ENCODE assay signal across 8 mouse cellular contexts in genomic region chr11:115630532-115631504, GRCm38 (mm10). TPM values are rescaled to one million over a fixed set of nuclear protein-coding genes. Genes with fewer than 3 reads are reported as not detected.
A peak's percentile ranks its signal among the peaks of the same experiment; 100 is the strongest.
DNase-seq lines count a peak whose midpoint lies in the region; ATAC-seq and TF ChIP-seq lines count a peak whose summit lies in the region.

No protein-coding gene starts in this region.

- no peak overlapping the region for H3K27ac ChIP-seq in intestine, embryonic 15.5 days
- no peak overlapping the region; the same call in 1 of the 2 replicates for H3K27ac ChIP-seq in intestine, embryonic 16.5 days (ENCODE audit: low read length)
- peak overlapping the region; percentile 96 for H3K27ac ChIP-seq in bone marrow macrophage, adult 2 months (ENCODE audit: insufficient read depth, low read depth, low read length)
- H3K27ac ChIP-seq in liver, embryonic 14.5 days, result no peak overlapping the region

- H3K9ac ChIP-seq in intestine, embryonic 15.5 days, result no peak overlapping the region
- no peak overlapping the region for H3K9ac ChIP-seq in intestine, embryonic 16.5 days (ENCODE audit: low read depth, low read length)
- H3K9ac ChIP-seq in liver, embryonic 14.5 days (replicated peaks), result no peak overlapping the region

- peaks cover 6% of the 10 kb centered on the region; the same call in 1 of the 2 replicates for H3K4me1 ChIP-seq in intestine, embryonic 15.5 days (replicated peaks)
- H3K4me1 ChIP-seq in intestine, embryonic 16.5 days (ENCODE audit: control insufficient read depth, insufficient read depth, low read length), result peaks cover 2% of the 10 kb centered on the region
- peaks cover 46% of the 10 kb centered on the region for H3K4me1 ChIP-seq in bone marrow macrophage, adult 2 months (ENCODE audit: control insufficient read depth, insufficient read depth, low read length)
- peaks cover 0 to 14% of the 10 kb centered on the region in 2 experiments; a peak in 3 of 4 replicates for H3K4me1 ChIP-seq in liver, embryonic 14.5 days (replicated peaks; ENCODE audit: control insufficient read depth in 2 of 2, insufficient read depth in 2 of 2, low read length in 1 of 2)

- H3K27me3 ChIP-seq in intestine, embryonic 15.5 days (replicated peaks), result no peaks in the 10 kb centered on the region
- H3K27me3 ChIP-seq in intestine, embryonic 16.5 days (replicated peaks; ENCODE audit: control insufficient read depth, insufficient read depth, low read length), result no peaks in the 10 kb centered on the region
- no peaks in the 10 kb centered on the region for H3K27me3 ChIP-seq in liver, embryonic 14.5 days (ENCODE audit: control insufficient read depth, insufficient read depth, low read length)

- WGBS in intestine, embryonic 15.5 days, result 48% methylated on average over 16 of the region's 16 CpGs
- 44% methylated on average over 16 of the region's 16 CpGs for WGBS in intestine, embryonic 16.5 days
- WGBS in liver, embryonic 14.5 days (ENCODE audit: insufficient replicate concordance), result 39% methylated on average over 16 of the region's 16 CpGs

- H3K9me3 ChIP-seq in intestine, embryonic 15.5 days, result no peaks in the 10 kb centered on the region
- no peaks in the 10 kb centered on the region for H3K9me3 ChIP-seq in intestine, embryonic 16.5 days (ENCODE audit: control insufficient read depth, low read length)
- H3K9me3 ChIP-seq in liver, embryonic 14.5 days (ENCODE audit: control insufficient read depth, low read length), result no peaks in the 10 kb centered on the region

- no peak for TF ChIP-seq CTCF in bone marrow macrophage, adult 2 months (IDR thresholded peaks at IDR 0.05; ENCODE audit: low read depth, low read length)
- no peak for TF ChIP-seq CTCF in liver, embryonic 14.5 days (IDR thresholded peaks at IDR 0.05; ENCODE audit: low read depth)

- no peak for TF ChIP-seq POLR2A in bone marrow macrophage, adult 2 months (IDR thresholded peaks at IDR 0.05; ENCODE audit: borderline replicate concordance, low read depth, low read length)

- peak overlapping the region; percentile 30; the same call in 1 of the 2 replicates for H3K4me2 ChIP-seq in intestine, embryonic 15.5 days (replicated peaks)
- no peak overlapping the region for H3K4me2 ChIP-seq in intestine, embryonic 16.5 days (ENCODE audit: low read depth, low read length)
- peak overlapping the region; percentile 7 for H3K4me2 ChIP-seq in liver, embryonic 14.5 days (ENCODE audit: low read depth)

- H3K36me3 ChIP-seq in intestine, embryonic 15.5 days, result no peaks in the 10 kb centered on the region
- no peaks in the 10 kb centered on the region for H3K36me3 ChIP-seq in intestine, embryonic 16.5 days (ENCODE audit: control insufficient read depth, insufficient read depth, low read length)
- H3K36me3 ChIP-seq in liver, embryonic 14.5 days (replicated peaks; ENCODE audit: control insufficient read depth, insufficient read depth, low read depth), result no peaks in the 10 kb centered on the region

- peak in 1 of 3 experiments; percentile 59 for DNase-seq in liver, embryonic 14.5 days (ENCODE audit: low read depth in 3 of 3, low spot score in 3 of 3)
- peak; percentile 82 to 87 for DNase-seq in spleen, adult 18-20 months
- no peak for DNase-seq in urinary bladder, postnatal 4 days (ENCODE audit: low spot score in 2 of 2)
- DNase-seq in frontal cortex, postnatal 36 days (ENCODE audit: low spot score in 2 of 2), result no peak

- no peak for ATAC-seq in intestine, embryonic 15.5 days
- ATAC-seq in intestine, embryonic 16.5 days, result no peak
- no peak for ATAC-seq in liver, embryonic 14.5 days (ENCODE audit: insufficient read depth)
- ATAC-seq in erythroblast, adult 5-6 weeks (replicated peaks; ENCODE audit: low FRiP score, poor library complexity, severe bottlenecking), result no peak

- TF ChIP-seq EP300 in liver, embryonic 14.5 days (IDR thresholded peaks at IDR 0.05; ENCODE audit: low read depth), result no peak

- no peak overlapping the region for H3K4me3 ChIP-seq in intestine, embryonic 15.5 days (replicated peaks)
- H3K4me3 ChIP-seq in intestine, embryonic 16.5 days (ENCODE audit: low read length), result no peak overlapping the region
- peak overlapping the region; percentile 49 for H3K4me3 ChIP-seq in bone marrow macrophage, adult 2 months (ENCODE audit: insufficient read depth, low read length)
- no peak overlapping the region for H3K4me3 ChIP-seq in liver, embryonic 14.5 days (ENCODE audit: insufficient read depth in 1 of 2, low read depth in 2 of 2, low read length in 2 of 2)

RNA-seq across cellular contexts. Expression of gene Slc25a19, which starts 2.7 kb away (rescaled TPM):
- 24.7 and 25.4 TPM in 2 replicates for polyA plus RNA-seq in intestine, embryonic 15.5 days (2015; fragmentation: Nextera tagmentation; extraction: Ambion mirVana)
- 30.3 and 31.3 TPM in 2 replicates for polyA plus RNA-seq in intestine, embryonic 16.5 days (2015; fragmentation: Nextera tagmentation; extraction: Ambion mirVana)
- 27.0 and 37.0 TPM in 2 replicates for polyA plus RNA-seq in bone marrow macrophage, adult 2 months (2012; ENCODE audit: insufficient read depth, insufficient read length, missing spikeins)
- polyA plus RNA-seq in liver, embryonic 14.5 days (2012; rRNA removed), result 7.4 and 10.5 TPM in 2 replicates
- 8.5 and 9.4 TPM in 2 replicates for polyA plus RNA-seq in liver, embryonic 14.5 days (2014; fragmentation: Nextera tagmentation; extraction: Ambion mirVana)
- 1.7 and 5.0 TPM in 2 replicates for total RNA-seq in erythroblast, adult 5-6 weeks (2015; ENCODE audit: low replicate concordance)
- total RNA-seq in erythroblast, adult 5-6 weeks (2017; ENCODE audit: low replicate concordance), result 7.4 and 22.4 TPM in 2 replicates

RNA-seq across cellular contexts. Expression of gene Mif4gd, which starts 18.0 kb away (rescaled TPM):
- polyA plus RNA-seq in intestine, embryonic 15.5 days (2015; fragmentation: Nextera tagmentation; extraction: Ambion mirVana), result 30.0 and 34.6 TPM in 2 replicates
- 33.5 and 34.5 TPM in 2 replicates for polyA plus RNA-seq in intestine, embryonic 16.5 days (2015; fragmentation: Nextera tagmentation; extraction: Ambion mirVana)
- 90.6 and 96.3 TPM in 2 replicates for polyA plus RNA-seq in bone marrow macrophage, adult 2 months (2012; ENCODE audit: insufficient read depth, insufficient read length, missing spikeins)
- polyA plus RNA-seq in liver, embryonic 14.5 days (2012; rRNA removed), result 21.1 and 25.6 TPM in 2 replicates
- polyA plus RNA-seq in liver, embryonic 14.5 days (2014; fragmentation: Nextera tagmentation; extraction: Ambion mirVana), result 24.3 and 25.6 TPM in 2 replicates
- 13.0 and 26.1 TPM in 2 replicates for total RNA-seq in erythroblast, adult 5-6 weeks (2015; ENCODE audit: low replicate concordance)
- 10.3 and 11.9 TPM in 2 replicates for total RNA-seq in erythroblast, adult 5-6 weeks (2017; ENCODE audit: low replicate concordance)

RNA-seq across cellular contexts. Expression of gene Gga3, which starts 27.0 kb away (rescaled TPM):
- 18.3 and 18.6 TPM in 2 replicates for polyA plus RNA-seq in intestine, embryonic 15.5 days (2015; fragmentation: Nextera tagmentation; extraction: Ambion mirVana)
- polyA plus RNA-seq in intestine, embryonic 16.5 days (2015; fragmentation: Nextera tagmentation; extraction: Ambion mirVana), result 16.8 and 18.8 TPM in 2 replicates
- polyA plus RNA-seq in bone marrow macrophage, adult 2 months (2012; ENCODE audit: insufficient read depth, insufficient read length, missing spikeins), result 60.1 and 81.9 TPM in 2 replicates
- polyA plus RNA-seq in liver, embryonic 14.5 days (2012; rRNA removed), result 9.2 and 17.2 TPM in 2 replicates
- 6.4 and 7.2 TPM in 2 replicates for polyA plus RNA-seq in liver, embryonic 14.5 days (2014; fragmentation: Nextera tagmentation; extraction: Ambion mirVana)
- total RNA-seq in erythroblast, adult 5-6 weeks (2015; ENCODE audit: low replicate concordance), result 7.9 and 12.3 TPM in 2 replicates
- total RNA-seq in erythroblast, adult 5-6 weeks (2017; ENCODE audit: low replicate concordance), result 12.8 and 18.4 TPM in 2 replicates

RNA-seq across cellular contexts. Expression of gene Mrps7, which starts 27.1 kb away (rescaled TPM):
- polyA plus RNA-seq in intestine, embryonic 15.5 days (2015; fragmentation: Nextera tagmentation; extraction: Ambion mirVana), result 89.5 and 98.3 TPM in 2 replicates
- polyA plus RNA-seq in intestine, embryonic 16.5 days (2015; fragmentation: Nextera tagmentation; extraction: Ambion mirVana), result 90.0 and 103 TPM in 2 replicates
- polyA plus RNA-seq in bone marrow macrophage, adult 2 months (2012; ENCODE audit: insufficient read depth, insufficient read length, missing spikeins), result 33.1 and 36.9 TPM in 2 replicates
- 16.2 and 24.1 TPM in 2 replicates for polyA plus RNA-seq in liver, embryonic 14.5 days (2012; rRNA removed)
- 52.6 and 53.3 TPM in 2 replicates for polyA plus RNA-seq in liver, embryonic 14.5 days (2014; fragmentation: Nextera tagmentation; extraction: Ambion mirVana)
- total RNA-seq in erythroblast, adult 5-6 weeks (2015; ENCODE audit: low replicate concordance), result 4.8 and 14.2 TPM in 2 replicates
- 6.4 and 13.0 TPM in 2 replicates for total RNA-seq in erythroblast, adult 5-6 weeks (2017; ENCODE audit: low replicate concordance)

Comparison
In these comparisons a context has a peak if more than half of its experiments do, and no peak if none do; other contexts are left out.
1. DNase-seq: peak in spleen, adult 18-20 months (2 of 2); none in urinary bladder, postnatal 4 days (0 of 2) and frontal cortex, postnatal 36 days (0 of 2).